Mouse (Mus musculus): ENCODE results near the gene Papss2. TPM values are rescaled to one million over a fixed set of nuclear protein-coding genes. Genes with fewer than 3 reads are reported as not detected.
"Not testable (repeated sequence)": the region's sequence is repeated elsewhere in the genome, so short reads cannot be mapped to it uniquely, and the experiment has no call there.

Gene Papss2
- total RNA-seq, 2 experiments from 2014 or later = 11.3 to 13.8 TPM

DNA sequence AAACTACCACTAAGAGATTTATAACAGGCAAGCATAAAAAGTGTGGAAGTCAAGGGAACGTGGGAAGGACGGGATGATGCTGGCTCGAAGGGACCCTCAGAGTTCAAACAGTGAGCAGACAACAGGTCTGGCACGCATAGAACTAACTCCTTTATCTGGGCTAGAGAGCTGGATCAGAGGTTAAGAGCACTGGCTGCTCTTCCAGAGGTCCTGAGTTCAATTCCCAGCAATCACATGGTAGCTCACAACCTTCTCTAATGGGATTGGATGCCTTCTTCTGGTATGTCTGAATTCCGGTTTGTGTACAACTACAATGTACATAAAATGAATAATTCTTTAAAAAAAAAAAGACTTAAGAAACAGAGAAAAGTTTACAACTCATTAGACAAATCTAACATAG, 87.5 kb downstream of the Papss2 start:
- intact Hi-C loops (cut with DNase I; ENCODE audit: low total_unique reads) = loop anchor here (10.0 kb wide), 1 partner anchor 168 kb away; no protein-coding TSS in a partner anchor
- DNase-seq = no peak

DNA sequence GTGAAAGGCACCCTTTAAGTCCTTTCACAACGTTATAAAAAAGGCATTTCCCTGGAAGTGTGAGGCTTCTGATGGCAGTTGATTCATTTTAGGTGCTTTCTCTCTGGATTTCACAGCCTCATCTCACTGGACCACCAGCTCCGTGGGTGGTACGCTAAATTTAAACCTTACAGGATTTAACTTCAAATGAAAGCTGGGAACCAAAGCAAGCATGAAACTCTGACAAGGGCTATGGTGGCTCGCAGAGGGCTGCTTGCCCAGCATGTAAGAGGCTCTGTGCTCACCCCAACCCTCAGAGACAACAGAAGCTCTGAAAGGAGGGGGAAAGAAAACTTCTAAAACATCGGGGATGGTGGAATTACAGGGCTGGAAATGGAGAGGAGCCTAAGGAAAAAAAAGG, 92.1 kb downstream of the Papss2 start:
- DNase-seq = no peak

DNA sequence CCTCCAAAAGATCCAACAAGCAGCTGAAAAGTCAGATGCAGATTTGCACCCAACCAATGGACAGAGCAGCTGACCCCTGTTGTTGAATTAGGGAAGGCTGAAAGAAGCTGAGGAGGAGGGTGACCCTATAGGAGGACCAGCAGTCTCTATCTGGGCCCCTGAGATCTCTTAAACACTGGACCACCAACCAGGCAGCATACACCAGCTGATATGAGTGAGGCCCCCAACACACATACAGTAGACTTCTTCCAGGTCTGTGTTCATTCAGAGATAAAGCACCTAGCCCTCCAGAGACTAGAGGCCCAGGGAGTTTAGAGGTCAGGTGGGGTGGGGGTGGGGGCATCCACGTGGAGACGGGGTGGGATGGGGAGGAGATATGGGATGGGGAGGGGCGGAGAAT, 92.6 kb downstream of the Papss2 start:
- DNase-seq = not testable (repeated sequence)
- intact Hi-C loops (cut with DNase I; ENCODE audit: low total_unique reads) = loop anchor here (10.0 kb wide), 1 partner anchor 173 kb away; no protein-coding TSS in a partner anchor

More for the DNA sequence above, 92.1 kb downstream of the Papss2 start:
- intact Hi-C loops (cut with DNase I; ENCODE audit: low total_unique reads) = loop anchor here (10.0 kb wide), 1 partner anchor 173 kb away; no protein-coding TSS in a partner anchor

DNA sequence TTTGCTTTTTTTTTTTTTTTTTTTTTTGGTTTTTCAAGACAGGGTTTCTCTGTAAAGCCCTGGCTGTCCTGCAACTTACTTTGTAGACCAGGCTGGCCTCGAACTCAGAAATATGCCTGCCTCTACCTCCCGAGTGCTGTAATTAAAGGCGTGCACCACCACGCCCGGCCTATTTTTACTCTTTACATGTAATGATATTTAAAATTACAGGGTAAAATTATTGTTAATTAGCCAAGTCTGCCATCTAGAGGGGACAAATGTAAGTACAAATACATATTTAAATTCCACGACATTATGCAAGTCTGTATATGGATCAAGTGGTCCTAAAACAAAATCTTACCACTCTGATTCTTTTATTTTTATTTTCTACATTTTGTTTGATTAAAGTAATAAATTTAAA, 94.1 kb downstream of the Papss2 start:
- intact Hi-C loops (cut with DNase I; ENCODE audit: low total_unique reads) = loop anchor here (10.0 kb wide), 2 partner anchors 175 to 215 kb away; no protein-coding TSS in a partner anchor
- DNase-seq = no peak

DNA sequence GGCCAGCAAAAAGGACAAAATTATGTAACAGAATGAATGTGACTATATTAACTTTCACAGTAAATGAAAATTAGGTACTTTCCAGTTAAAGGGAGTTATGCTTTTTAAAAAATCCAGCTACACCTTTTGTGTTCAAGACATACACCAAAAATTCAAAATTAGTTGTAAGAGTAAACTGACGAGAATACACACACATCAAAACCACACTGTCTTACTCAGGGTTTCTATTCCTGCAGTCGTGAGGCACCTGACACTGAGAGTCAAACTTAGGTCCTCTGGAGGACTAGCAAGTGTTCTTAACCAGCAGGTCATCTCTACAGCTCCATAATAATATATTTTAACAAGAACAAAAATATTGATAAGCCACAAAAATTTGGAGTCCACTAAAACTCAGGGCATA, 101.1 kb downstream of the Papss2 start:
- DNase-seq = no peak
- intact Hi-C loops (cut with DNase I; ENCODE audit: low total_unique reads) = loop anchor here (10.0 kb wide), 1 partner anchor 222 kb away; no protein-coding TSS in a partner anchor

DNA sequence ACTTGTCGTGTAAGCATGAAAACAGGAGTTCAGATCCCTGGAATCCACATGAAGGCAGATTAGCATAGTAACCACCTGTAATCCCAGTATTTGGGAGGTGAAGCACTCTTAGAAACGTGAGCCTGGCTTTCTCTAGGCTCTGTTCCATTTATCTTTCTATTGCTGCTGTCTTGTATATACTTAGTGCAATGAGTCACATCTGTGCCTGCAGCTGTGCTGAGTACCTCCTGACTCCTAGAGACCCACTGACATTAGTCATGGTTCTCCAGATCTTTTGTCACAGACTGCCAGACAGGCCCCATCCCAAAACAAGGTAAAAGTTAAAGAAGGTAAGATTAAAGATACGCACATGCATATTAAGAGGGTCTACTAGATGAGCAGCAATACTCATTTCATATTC, 106.6 kb downstream of the Papss2 start:
- intact Hi-C loops (cut with DNase I; ENCODE audit: low total_unique reads) = no loop called here

DNA sequence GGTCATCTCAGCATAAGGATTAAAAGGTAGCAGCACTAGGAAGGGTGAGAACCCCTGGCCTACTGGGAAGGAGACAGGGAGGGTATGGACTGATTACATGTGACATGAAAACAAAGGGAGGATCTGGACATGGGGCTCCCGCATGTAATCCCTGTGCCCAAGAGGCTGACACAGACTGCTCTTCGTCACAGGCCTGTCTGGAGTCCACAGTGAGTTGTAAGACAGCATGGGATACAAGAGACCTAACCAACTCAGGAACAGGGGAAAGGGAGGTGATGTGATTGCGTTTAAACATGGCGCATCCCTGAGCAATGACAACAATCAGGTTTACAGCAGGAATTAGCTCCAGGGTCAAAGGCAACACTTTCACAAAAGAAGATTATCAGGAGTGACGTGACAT, 113.4 kb downstream of the Papss2 start:
- intact Hi-C loops (cut with DNase I; ENCODE audit: low total_unique reads) = no loop called here
- no peak for DNase-seq

More for the DNA sequence above, 106.6 kb downstream of the Papss2 start:
- no peak for DNase-seq

DNA sequence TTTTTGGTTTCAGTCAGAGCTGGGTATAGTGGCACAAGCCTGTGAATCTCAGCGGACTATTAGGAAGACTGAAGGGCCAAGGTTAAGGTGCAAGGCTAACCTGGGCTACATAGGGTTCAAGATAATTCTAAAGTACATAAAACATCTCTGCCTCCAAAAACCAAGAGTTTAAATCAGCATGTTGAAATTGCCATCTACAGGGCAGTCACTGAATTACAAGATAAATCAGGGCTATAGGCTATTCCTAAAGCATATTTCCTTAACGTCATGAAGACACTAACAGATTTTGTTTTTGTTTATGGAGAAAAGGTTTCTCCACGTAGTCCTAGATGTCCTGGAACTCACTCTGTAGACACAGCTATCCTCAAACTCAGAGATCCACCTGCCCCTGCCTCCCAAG, 114.7 kb downstream of the Papss2 start:
- no peak for DNase-seq
- intact Hi-C loops (cut with DNase I; ENCODE audit: low total_unique reads) = no loop called here

DNA sequence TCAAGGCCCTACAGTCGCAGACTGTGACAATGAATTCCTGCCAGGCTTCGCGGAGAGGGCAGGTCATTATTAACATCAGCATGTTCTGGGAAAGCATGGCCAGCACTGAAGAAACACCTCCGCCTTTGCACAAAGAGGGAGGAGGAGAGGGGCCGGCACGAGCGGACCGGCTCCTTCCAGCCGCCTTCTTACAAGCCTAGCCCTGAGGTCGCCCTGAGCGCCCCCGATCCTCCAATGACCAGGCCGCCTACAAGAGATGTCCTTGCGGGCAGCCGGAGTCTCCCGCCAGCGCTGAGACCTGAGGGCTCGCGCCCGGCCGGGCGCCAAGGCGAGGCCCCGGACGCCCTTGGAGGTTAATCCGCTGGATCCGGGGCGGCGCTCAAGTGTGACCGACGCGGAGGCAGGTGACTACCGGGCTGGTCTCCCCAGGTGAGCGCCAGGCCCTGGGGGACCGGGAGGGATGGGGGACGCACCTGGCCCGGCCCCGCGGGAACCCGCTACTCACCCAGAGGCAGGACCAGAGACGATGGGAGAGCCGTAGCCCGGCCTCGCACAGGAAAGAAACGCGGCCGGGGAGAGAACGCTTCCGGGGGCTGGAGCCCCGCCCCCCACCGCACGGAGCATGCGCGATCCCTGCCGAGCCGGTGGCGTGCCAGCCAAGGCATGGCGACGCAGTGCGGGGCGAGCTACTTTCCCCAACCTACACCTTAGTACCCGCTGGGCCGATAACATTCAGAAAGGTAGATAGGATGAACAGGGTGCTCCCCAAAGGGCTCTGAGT, 116.4 kb downstream of the Papss2 start:
- intact Hi-C loops (cut with DNase I; ENCODE audit: low total_unique reads) = loop anchor here (2.0 kb wide), 1 partner anchor 513 kb away; no protein-coding TSS in a partner anchor
- peak; percentile 89 for DNase-seq

DNA sequence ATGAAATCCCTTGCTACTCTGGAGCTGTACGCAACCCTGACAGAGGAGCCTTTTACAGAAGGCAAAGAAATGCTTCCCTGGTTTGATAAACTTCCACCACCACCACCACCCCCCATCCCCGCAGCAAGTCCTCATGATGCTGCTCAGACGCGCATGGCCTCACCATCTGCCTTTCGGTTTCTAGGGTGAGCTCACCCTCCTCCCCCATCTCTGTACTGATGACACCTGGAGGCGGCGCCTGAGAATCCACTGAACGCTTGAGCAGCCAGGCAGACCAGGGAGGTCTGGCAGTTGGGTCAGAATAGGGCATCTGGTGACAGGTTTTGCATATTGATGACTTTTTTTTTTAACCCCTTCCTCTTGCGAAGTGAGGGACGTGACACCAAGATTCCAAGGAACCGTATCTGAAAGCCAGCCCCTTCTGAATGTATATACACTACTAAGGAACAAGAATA, 117.0 kb downstream of the Papss2 start:
- DNase-seq = peak; percentile 66
- intact Hi-C loops (cut with DNase I; ENCODE audit: low total_unique reads) = loop anchor here (2.0 kb wide), 1 partner anchor 512 kb away; no protein-coding TSS in a partner anchor

DNA sequence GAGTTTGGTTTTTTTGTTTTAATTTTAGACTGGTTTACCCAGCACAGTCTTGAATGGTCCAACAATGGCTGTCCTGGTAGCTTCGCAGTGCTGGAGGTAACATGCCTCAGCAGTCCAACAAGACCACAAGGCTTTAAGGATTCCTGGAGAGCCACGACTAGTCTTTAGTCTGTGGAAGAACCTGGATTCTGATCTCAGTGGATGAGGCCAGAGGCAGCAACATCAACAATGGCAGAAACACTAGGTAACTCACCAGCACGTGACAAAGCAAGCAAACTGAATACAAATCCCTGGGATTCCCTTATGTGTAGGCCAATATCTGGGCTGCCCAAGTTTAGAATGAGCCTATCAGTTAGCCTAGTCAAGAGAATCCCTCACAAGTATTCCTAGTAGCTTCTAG, 117.9 kb downstream of the Papss2 start:
- no peak for DNase-seq
- intact Hi-C loops (cut with DNase I; ENCODE audit: low total_unique reads) = loop anchor here (2.0 kb wide), 1 partner anchor 511 kb away; no protein-coding TSS in a partner anchor

DNA sequence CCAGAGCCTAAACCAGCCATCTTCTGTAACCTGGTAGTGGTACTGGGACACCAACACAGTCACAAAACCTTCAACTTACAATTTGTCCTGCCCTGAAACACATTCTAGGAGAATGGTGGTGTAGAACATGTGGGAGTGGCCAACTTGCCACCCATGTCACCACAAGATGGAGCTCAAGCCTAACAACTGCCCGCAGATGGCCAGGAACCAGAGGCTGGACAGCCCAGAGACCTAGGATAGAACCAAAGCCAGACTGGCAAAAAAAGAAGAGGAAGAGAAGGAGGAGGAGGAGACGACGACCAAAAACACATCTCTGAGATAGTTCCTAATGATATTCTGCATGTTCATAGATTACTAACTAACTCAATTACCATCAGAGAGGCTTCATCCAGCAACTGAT, 119.6 kb downstream of the Papss2 start:
- DNase-seq = peak; percentile 71

DNA sequence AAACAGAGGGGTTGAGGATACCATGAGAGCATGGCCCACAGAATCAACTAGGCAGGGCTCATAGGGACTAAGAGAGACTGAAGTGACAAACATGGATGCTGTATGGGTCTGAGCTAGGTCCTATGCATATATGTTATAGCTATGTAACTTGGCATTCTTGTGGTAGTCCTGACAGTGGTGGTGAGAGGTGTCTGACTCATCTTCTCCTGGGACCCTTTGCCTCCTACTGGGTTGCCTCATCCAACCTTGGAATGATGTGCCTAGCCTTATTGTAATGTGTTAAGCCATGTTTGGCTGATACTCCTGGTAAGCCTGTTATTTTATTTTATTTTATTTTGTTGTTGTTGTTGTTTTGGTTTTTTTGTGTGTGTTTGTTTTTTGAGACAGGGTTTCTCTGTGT, 120.1 kb downstream of the Papss2 start:
- DNase-seq = no peak
- intact Hi-C loops (cut with DNase I; ENCODE audit: low total_unique reads) = loop anchor here (5.0 kb wide), 1 partner anchor 647 kb away; no protein-coding TSS in a partner anchor

More for the DNA sequence above, 119.6 kb downstream of the Papss2 start:
- intact Hi-C loops (cut with DNase I; ENCODE audit: low total_unique reads) = loop anchor here (5.0 kb wide), 1 partner anchor 647 kb away; no protein-coding TSS in a partner anchor

Other genes with a start within 250 kb of the Papss2 start
- 10 to 100 TPM; 35.2 to 55.0 TPM for gene Sgms1, start 206.1 kb upstream of the Papss2 start, total RNA-seq (2021)
- 10 to 100 TPM; 27.7 to 28.4 TPM for gene Rpl9-ps6, start 129.2 kb upstream of the Papss2 start, total RNA-seq (2021)
- 10 to 100 TPM; 17.1 to 21.1 TPM for gene Minpp1, start 110.0 kb upstream of the Papss2 start, total RNA-seq (2021)
- 10 to 100 TPM; 40.8 to 48.6 TPM for gene Atad1, start 144.0 kb downstream of the Papss2 start, total RNA-seq (2021)
- gene Pten, start 161.7 kb downstream of the Papss2 start, total RNA-seq (2021) = 10 to 100 TPM; 34.9 to 39.9 TPM